Mouse (Mus musculus): ENCODE measurements around the gene Rsph9. TPM values are rescaled to one million over a fixed set of nuclear protein-coding genes. Genes with fewer than 3 reads are reported as not detected.

Rsph9 gene
- total RNA-seq, 2 experiments from 2014 or later, result 0.28 to 0.54 TPM

- intact Hi-C loops (cut with DNase I), result no loop called here
- peak; percentile 72 to 73 for DNase-seq
These were observed 33.4 kb downstream of the Rsph9 start, which contains the start of gene Mrps18a for GRCm38 (mm10) chr17:46110402-46111289. TSS of gene Mrps18a (plus strand) at chr17:46110986.

GRCm38 (mm10) chr17:46108286-46108685 lies 35.7 kb downstream of the Rsph9 start:
- intact Hi-C loops (cut with DNase I), result no loop called here
- DNase-seq, result no peak

- DNase-seq, result peak; percentile 64 to 65
- intact Hi-C loops (cut with DNase I), result loop anchor here (5.0 kb wide), 1 partner anchor 52 kb away; no protein-coding TSS in a partner anchor
These were observed 39.5 kb downstream of the Rsph9 start for GRCm38 (mm10) chr17:46104487-46104886.

GRCm38 (mm10) chr17:46102608-46103159 lies 41.3 kb downstream of the Rsph9 start:
- no peak for DNase-seq
- intact Hi-C loops (cut with DNase I), result loop anchor here (5.0 kb wide), 1 partner anchor 50 kb away; no protein-coding TSS in a partner anchor

- no peak for DNase-seq
- intact Hi-C loops (cut with DNase I), result loop anchor here (5.0 kb wide), 1 partner anchor 50 kb away; no protein-coding TSS in a partner anchor
These were observed 42.1 kb downstream of the Rsph9 start for GRCm38 (mm10) chr17:46101906-46102305.

GRCm38 (mm10) chr17:46098525-46098924 lies 45.5 kb downstream of the Rsph9 start:
- intact Hi-C loops (cut with DNase I), result no loop called here
- DNase-seq, result no peak

GRCm38 (mm10) chr17:46091899-46092298 lies 52.1 kb downstream of the Rsph9 start:
- DNase-seq, result no peak
- intact Hi-C loops (cut with DNase I), result no loop called here

- intact Hi-C loops (cut with DNase I), result no loop called here
These were observed 52.7 kb downstream of the Rsph9 start for GRCm38 (mm10) chr17:46091351-46091750.

GRCm38 (mm10) chr17:46086341-46086870 lies 57.6 kb downstream of the Rsph9 start:
- DNase-seq, result no peak
- intact Hi-C loops (cut with DNase I), result no loop called here

More at GRCm38 (mm10) chr17:46091351-46091750, 52.7 kb downstream of the Rsph9 start:
- DNase-seq, result no peak

GRCm38 (mm10) chr17:46084091-46084501 lies 59.9 kb downstream of the Rsph9 start:
- intact Hi-C loops (cut with DNase I), result no loop called here
- peak; percentile 65 to 77 for DNase-seq

- intact Hi-C loops (cut with DNase I), result no loop called here
- no peak for DNase-seq
These were observed 60.6 kb downstream of the Rsph9 start for GRCm38 (mm10) chr17:46083381-46083780.

GRCm38 (mm10) chr17:46081657-46082056 lies 62.4 kb downstream of the Rsph9 start:
- intact Hi-C loops (cut with DNase I), result no loop called here

GRCm38 (mm10) chr17:46081042-46081441 lies 63.0 kb downstream of the Rsph9 start:
- intact Hi-C loops (cut with DNase I), result no loop called here
- DNase-seq, result no peak

More at GRCm38 (mm10) chr17:46081657-46082056, 62.4 kb downstream of the Rsph9 start:
- peak; percentile 76 to 78 for DNase-seq

GRCm38 (mm10) chr17:46080388-46080787 lies 63.6 kb downstream of the Rsph9 start:
- intact Hi-C loops (cut with DNase I), result no loop called here
- DNase-seq, result no peak

GRCm38 (mm10) chr17:46079037-46079436 lies 65.0 kb downstream of the Rsph9 start:
- DNase-seq, result no peak
- intact Hi-C loops (cut with DNase I), result loop anchor here (5.0 kb wide), 1 partner anchor 37 kb away; no protein-coding TSS in a partner anchor

- no peak for DNase-seq
These were observed 66.0 kb downstream of the Rsph9 start for GRCm38 (mm10) chr17:46077921-46078534.

GRCm38 (mm10) chr17:46076260-46076551 lies 67.8 kb downstream of the Rsph9 start:
- DNase-seq, result no peak
- intact Hi-C loops (cut with DNase I), result loop anchor here (5.0 kb wide), 1 partner anchor 34 kb away; no protein-coding TSS in a partner anchor

More at GRCm38 (mm10) chr17:46077921-46078534, 66.0 kb downstream of the Rsph9 start:
- intact Hi-C loops (cut with DNase I), result loop anchor here (5.0 kb wide), 1 partner anchor 36 kb away; no protein-coding TSS in a partner anchor

GRCm38 (mm10) chr17:46075551-46076259 lies 68.3 kb downstream of the Rsph9 start:
- no peak for DNase-seq
- intact Hi-C loops (cut with DNase I), result loop anchor here (5.0 kb wide), 1 partner anchor 33 kb away; no protein-coding TSS in a partner anchor

- intact Hi-C loops (cut with DNase I), result loop anchor here (5.0 kb wide), 1 partner anchor 33 kb away; no protein-coding TSS in a partner anchor
- DNase-seq, result no peak
These were observed 68.9 kb downstream of the Rsph9 start for GRCm38 (mm10) chr17:46075116-46075485.
